Mouse (Mus musculus) embryonic fibroblast, embryonic 13.5 days (primary cell): ENCODE data around the gene Xpot. TPM values are rescaled to one million over a fixed set of nuclear protein-coding genes. Genes with fewer than 3 reads are reported as not detected.

ENCODE experiments used
- H3K27ac ChIP-seq: 2 replicates; pipeline ENCODE4 v1.5.1; 2012; ENCODE audit warnings: low read length, control low read depth, inconsistent platforms; ENCODE audit not compliant: insufficient read depth
- H3K4me1 ChIP-seq: 2 replicates; pipeline ENCODE4 v1.6.1; 2011; ENCODE audit warnings: low read length; ENCODE audit not compliant: control insufficient read depth, insufficient read depth
- H3K4me3 ChIP-seq: 2 replicates; pipeline ENCODE4 v1.5.1; 2011; ENCODE audit warnings: mild to moderate bottlenecking, control low read depth, low read length; ENCODE audit not compliant: insufficient read depth
- CTCF ChIP-seq: IDR thresholded peaks from 2 replicates; pipeline ENCODE4 v1.5.1; 2011; ENCODE audit warnings: mild to moderate bottlenecking, control low read depth, low read length, moderate library complexity, borderline replicate concordance; ENCODE audit not compliant: insufficient read depth
- POLR2A ChIP-seq: IDR thresholded peaks from 2 replicates; pipeline ENCODE4 v1.6.1; 2011; ENCODE audit warnings: low read depth, mild to moderate bottlenecking, control low read depth, low read length, moderate library complexity
- polyA plus RNA-seq: library from polyadenylated mRNA; stranded (reverse); fragments of >200 nt; gene quantifications from 2 replicates; pipeline ENCODE4 v1.2.4, GENCODE M21; 2011; ENCODE audit warnings: low read depth; ENCODE audit not compliant: missing spikeins, insufficient read length

The Xpot gene
- polyA plus RNA-seq, 1 experiment: 154 TPM

DNA sequence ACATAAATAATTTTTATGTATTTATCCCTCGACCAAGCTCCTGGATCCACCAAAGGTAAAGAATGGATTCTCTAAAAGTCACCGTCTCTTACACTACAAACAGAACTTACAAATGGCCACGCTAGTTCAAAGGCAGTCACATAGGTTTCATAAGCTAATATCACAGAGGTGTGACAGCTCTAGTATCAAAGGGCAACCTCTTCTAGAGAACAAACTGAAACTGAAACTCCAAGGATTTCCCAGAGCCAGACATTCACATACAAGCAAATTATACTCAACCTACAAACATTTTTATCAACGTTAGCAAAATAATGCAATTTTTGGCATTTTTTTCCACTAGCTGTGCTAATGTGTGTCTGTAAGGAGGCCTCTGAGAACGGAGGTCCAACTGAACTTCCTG lies 45.8 kb downstream of the Xpot start:
- TF ChIP-seq POLR2A (no peak), CTCF (no peak)
- Histone ChIP-seq H3K4me1 (no peaks in the 10 kb centered on the region), H3K4me3 (no peak overlapping the region), H3K27ac (no peak overlapping the region)

DNA sequence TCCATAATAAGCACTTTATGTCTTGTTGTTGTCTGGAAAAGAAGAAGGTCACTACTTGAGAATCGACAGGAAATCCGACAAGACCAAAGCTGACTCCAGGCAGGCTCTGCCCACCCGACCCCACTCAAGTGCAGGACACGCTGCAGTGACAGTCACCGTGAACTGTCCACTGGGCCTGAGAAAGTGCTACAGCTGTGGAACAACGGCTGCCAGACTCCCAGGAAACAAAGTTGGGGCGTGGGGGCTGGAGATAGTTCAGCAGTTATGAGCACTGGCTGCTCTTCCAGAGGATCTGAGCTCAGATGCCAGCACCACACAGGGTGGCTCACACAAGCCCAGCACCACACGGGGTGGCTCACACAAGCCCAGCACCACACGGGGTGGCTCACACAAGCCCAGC lies 49.8 kb downstream of the Xpot start:
- no peaks in the 10 kb centered on the region for H3K4me1 ChIP-seq

DNA sequence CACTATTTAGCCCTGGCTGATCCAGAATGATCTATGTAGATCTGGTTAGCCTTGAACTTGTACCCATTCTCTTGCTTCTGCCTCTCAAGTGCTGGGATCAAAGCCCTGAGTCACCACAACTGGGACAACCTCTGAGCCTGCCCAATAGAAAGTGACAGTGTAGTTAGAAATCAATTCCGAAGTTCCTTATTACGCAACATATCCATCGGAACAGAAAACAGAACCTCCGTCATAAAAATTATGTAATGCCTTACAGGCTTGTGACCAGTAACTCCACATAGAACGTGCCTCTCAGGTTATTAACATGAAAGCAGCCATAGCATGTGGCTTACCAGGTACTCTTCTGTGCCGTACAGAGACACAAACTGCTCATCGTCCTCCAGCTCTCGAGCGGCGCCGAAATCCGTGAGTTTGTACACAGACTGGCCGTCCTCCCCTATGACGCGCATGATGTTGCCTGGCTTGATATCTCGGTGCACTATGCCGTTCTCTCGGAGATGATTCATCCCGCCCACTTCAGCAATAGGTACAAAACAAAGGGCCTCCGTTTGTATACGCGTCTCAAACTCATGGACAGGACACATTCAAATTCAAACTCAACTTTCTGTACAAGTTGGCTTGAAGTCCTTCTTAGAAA lies 54.5 kb downstream of the Xpot start:
- no peaks in the 10 kb centered on the region for H3K4me1 ChIP-seq
- no peak overlapping the region for H3K27ac ChIP-seq
- TF ChIP-seq CTCF (no peak), POLR2A (no peak)
- H3K4me3 ChIP-seq: no peak overlapping the region

More for the DNA sequence above, 49.8 kb downstream of the Xpot start:
- no peak overlapping the region for H3K4me3 ChIP-seq
- no peak overlapping the region for H3K27ac ChIP-seq
- TF ChIP-seq POLR2A (no peak), CTCF (no peak)

DNA sequence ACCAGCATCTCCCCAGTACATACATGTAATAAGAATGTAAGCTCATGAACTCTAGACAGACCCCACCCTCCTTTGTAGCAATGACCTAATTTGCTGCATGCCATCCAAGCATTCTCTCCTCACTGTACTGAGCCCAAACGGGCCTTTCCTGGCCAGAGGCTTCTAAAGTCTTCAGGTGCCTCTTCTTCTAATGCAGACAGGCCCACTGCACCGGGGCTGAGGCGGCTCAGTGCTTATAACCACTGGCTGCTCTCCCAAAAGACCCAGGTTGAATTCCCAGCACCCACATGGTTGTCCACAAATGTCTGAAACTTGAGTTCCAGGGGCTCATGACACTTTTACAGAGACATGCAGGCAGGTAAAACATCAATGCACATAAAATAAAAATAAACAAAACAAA lies 55.1 kb downstream of the Xpot start:
- H3K27ac ChIP-seq: no peak overlapping the region
- H3K4me3 ChIP-seq: no peak overlapping the region
- TF ChIP-seq CTCF (no peak), POLR2A (no peak)

DNA sequence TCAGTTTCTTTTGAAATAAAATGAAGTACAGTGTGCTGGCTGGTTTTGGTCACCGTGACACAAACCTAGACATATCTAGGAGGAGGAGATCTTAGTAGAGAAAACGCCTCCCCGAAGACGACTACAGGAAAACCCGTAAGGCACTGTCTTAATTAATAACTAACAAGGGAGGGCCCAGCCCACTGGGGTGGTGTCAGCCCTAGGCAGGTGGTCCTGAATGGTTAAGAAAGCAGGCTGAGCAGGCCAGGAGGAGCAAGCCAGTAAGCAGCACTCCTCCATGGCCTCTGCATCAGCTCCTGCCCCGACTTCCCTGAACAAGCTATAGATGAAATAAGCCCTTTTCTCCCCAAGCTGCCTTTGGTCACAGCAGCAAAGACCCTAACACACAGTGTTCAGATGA lies 56.3 kb downstream of the Xpot start:
- Histone ChIP-seq H3K27ac (no peak overlapping the region), H3K4me3 (no peak overlapping the region)
- TF ChIP-seq CTCF: no peak
- no peak for TF ChIP-seq POLR2A

More for the DNA sequence above, 55.1 kb downstream of the Xpot start:
- H3K4me1 ChIP-seq: no peaks in the 10 kb centered on the region

DNA sequence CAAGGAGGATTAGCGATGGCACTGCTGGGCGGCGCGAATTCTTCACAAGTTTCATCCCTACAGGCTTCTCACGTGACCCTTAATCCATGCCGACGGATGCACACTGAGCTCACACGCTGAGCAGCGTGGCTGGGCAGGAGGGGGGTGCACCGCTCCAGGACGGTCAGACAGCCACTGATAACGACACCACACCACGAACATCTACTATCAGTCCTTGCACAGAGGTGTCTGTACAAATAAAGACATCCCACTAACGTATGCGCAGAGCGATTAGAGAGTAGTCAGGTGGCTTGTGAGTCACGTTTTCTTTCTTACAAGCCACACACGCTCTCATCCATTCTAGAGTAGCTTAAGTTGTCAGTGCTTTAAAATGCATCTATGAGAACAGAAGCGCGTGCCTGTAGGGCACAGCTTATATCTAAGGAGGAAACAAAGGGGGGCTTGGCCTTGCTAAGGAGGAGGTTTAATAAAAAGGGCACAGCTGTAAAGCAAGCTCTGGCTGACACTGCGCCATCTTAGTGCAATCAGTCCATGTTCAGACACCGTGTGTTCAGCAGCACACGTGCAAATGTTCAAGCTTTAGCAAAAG lies 57.0 kb downstream of the Xpot start:
- Histone ChIP-seq H3K4me1 (no peaks in the 10 kb centered on the region), H3K27ac (no peak overlapping the region), H3K4me3 (no peak overlapping the region)
- TF ChIP-seq POLR2A: no peak
- TF ChIP-seq CTCF: no peak

More for the DNA sequence above, 56.3 kb downstream of the Xpot start:
- H3K4me1 ChIP-seq: no peaks in the 10 kb centered on the region

DNA sequence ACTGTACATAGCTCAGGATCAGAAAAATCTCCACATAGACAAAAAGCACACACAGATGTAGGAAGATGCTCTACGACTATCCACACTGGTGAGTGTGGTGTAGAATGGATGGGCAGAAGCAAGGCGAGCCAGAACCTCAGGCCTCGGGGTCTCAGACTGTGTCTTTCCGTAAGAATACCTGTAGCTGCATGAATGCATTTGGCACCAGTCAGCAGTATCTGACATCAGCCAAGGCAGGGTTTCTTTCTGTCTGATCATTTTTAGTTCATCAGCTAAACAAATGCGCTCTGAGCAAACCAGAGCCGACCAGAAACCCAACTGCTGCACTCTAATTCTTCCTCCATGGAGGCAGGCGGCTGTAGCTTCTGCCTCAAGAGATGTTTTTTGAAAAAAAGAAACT lies 57.6 kb downstream of the Xpot start:
- no peaks in the 10 kb centered on the region for H3K4me1 ChIP-seq
- TF ChIP-seq CTCF (no peak), POLR2A (no peak)
- no peak overlapping the region for H3K27ac ChIP-seq
- no peak overlapping the region for H3K4me3 ChIP-seq

DNA sequence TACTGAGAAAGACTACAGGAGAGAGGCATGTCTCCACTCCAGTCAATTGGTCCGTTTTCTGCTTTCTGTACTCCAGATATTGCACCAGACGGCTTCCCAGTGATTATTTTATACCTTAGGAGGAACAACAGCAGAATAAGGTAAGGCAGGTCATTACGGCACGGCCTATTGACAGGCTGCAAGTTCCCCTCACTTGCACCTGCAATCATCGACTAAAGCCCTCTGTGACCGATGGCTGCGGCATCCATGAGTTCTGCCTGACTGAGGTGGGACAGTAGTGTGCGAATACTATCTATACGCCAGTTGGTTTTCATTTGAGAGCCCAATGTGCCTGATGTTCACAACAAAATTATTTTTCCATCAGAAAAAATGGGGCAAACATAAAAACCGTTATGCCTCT lies 58.1 kb downstream of the Xpot start:
- TF ChIP-seq CTCF (no peak), POLR2A (no peak)
- Histone ChIP-seq H3K27ac (no peak overlapping the region), H3K4me3 (no peak overlapping the region), H3K4me1 (no peaks in the 10 kb centered on the region)

DNA sequence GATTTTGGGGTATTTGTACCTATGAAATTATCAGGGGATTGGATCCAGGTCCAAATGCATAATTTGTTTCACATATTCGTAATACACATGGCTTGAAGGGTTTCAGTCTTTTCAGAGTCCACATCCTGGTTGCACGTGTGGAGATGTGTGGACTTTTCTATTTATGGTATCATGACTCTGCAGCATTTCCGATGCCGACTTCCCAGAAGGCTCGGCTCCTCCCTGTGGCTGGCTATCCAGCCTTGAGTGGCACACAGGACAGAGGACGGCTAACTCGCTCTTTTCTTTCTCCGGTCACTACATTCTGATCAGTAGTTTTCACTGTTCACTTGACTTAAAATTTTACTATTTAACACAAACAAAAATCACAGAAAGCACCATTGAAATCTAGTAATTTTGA lies 61.7 kb downstream of the Xpot start:
- Histone ChIP-seq H3K4me3 (no peak overlapping the region), H3K27ac (no peak overlapping the region), H3K4me1 (no peaks in the 10 kb centered on the region)
- TF ChIP-seq CTCF (no peak), POLR2A (no peak)

DNA sequence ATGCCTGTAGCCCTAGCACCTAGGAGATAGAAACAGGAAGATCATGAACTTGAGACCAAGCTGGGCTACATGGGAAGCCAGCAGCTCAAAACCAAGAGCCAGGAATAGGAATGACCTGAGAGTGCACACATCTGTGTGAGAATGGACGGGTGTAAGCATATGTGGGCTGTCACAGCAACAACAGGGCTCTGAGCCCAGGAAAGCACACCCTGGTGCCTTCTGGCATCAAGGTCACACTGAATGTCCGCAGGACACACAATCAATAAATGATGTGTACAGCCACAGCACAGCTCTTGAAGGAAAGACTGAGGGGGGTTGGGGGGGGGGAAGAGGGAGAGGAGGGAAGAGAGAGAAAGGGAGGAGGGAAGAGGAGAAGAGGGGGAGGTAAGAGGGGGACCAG lies 67.9 kb downstream of the Xpot start:
- Histone ChIP-seq H3K4me3 (no peak overlapping the region), H3K27ac (no peak overlapping the region), H3K4me1 (no peaks in the 10 kb centered on the region)
- no peak for TF ChIP-seq CTCF
- no peak for TF ChIP-seq POLR2A
